Mouse (Mus musculus): Measurements from ENCODE around the gene Gtf2ird1.

Gtf2ird1 gene

DNA sequence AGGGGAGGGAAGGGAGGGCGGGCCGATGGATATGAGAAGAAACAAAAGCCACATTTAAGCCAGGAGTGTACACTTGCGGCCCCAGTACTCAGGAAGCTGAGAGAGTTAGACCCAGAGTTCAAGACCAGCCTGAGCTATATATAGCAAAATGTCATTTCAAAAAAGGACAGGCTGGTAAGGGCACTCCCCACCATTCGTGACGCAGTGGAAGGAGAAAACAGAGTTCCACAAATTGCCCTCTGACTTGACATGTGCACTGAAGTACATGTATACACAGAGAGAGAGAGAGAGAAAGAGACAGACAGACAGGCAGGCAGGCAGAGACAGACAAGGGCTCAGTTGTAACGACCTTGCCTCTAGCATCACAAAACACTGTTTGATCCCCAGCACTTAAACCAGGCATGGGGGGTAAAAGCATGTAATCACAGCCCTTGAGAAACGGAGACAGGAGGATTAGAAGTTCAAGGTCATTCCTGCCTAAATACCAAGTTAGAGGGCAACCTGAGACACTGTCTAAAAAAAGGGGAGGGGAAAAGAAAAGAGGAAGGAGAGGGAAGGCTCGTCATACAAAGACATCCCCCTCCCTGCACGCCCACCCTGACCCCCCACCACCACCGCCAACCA, 11.2 kb downstream of the Gtf2ird1 start:
- DNase-seq (ENCODE audit: low read depth, low spot score), result peak; percentile 75

DNA sequence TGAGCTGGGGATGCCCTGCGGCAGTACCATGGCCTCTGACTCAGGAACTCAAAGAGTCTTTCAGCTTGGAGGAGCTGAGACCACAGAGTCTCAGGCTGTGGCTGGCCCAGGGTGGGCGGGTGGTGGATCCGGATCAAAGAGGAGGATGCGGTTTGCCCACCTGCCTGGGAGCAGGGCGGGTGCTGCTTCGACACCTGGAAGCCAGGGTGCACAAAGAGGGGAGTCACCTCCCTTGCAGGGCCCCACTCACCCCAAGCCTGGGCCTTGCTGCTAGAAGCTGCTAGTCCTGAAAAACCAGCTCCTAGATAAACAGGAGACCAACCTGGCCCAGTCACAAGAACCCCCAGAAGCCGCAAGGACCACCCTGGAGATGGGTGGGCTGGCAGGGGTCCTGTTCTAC, 12.0 kb downstream of the Gtf2ird1 start:
- no peak for DNase-seq (ENCODE audit: low read depth, low spot score)

GRCm38 (mm10) chr5:134442066-134442465, 14.4 kb downstream of the Gtf2ird1 start:
- no peak for DNase-seq (ENCODE audit: low read depth, low spot score)

GRCm38 (mm10) chr5:134441105-134441504, 15.4 kb downstream of the Gtf2ird1 start:
- DNase-seq (ENCODE audit: low read depth, low spot score), result peak; percentile 81

GRCm38 (mm10) chr5:134440098-134440497, 16.4 kb downstream of the Gtf2ird1 start:
- DNase-seq (ENCODE audit: low read depth, low spot score), result peak; percentile 78

GRCm38 (mm10) chr5:134439481-134439880, 17.0 kb downstream of the Gtf2ird1 start:
- DNase-seq (ENCODE audit: low read depth, low spot score), result peak; percentile 83

DNA sequence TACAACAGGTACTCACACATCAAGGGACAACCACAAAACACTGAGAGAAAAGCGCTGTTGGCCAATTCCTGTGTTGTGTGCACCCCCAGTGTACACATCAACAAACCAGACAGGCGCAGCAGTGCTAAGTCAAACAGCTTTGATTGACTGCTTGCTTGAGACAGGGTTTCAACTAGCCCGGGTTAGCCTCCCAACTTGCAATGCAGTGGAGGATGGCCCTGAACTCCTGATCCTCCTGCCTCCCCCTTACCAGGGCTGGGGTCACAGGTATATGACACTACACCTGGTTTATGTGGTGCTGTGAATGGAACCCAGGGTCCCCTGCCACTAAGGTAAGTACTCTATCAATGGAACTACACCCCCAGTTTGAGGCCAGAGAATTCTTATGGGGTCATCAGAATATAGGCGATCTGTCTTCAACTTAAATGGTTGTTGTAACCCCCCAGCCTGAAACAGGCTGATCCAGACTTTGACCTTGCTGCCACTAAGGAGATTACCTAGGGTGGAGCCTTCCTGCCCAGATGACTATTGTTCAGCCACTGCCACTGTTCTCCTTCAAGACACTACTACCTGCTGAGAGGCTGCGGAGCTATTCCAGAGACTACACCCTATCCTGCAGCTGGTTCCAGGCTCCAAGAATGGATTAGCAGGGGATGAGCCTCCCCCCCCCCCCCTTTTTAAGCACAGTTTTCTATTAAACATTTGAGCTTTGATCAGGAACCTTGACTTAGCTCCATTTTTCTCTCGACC, 17.7 kb downstream of the Gtf2ird1 start:
- DNase-seq (ENCODE audit: low read depth, low spot score), result peak; percentile 83

GRCm38 (mm10) chr5:134437459-134437827, 19.1 kb downstream of the Gtf2ird1 start:
- DNase-seq (ENCODE audit: low read depth, low spot score), result no peak

DNA sequence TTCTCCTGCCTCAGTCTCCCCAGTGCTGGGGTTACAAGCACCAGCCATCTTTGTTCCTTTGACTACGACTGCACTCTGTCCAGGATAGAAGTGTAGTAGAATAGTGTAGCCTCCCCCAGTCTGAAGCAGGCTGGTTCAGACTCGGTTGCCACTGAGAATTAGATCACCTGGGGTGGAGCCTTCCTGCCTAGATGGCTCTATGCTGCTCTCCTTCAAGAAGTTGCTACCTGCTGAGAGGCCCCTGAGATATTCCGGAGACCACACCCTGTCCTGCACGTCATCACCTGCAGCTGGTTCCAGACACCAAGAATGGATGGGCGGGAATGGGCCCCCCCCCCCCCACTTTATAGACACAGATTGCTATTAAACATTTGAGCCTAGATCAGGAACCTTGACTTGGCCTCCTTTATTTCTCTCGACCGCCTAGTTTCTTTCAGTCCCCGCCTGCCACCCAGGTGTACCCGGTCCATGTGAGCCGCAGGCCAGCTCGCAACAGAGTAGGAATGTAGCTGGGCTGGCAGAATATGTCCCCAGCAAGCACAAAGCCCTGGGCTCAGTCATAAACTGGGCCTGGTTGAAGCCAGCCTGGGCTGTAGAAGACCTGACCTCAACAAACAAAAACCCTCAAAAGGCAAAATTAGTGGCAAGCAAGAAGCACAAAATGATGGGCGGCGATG, 19.6 kb downstream of the Gtf2ird1 start:
- DNase-seq (ENCODE audit: low read depth, low spot score), result peak; percentile 80

GRCm38 (mm10) chr5:134435836-134436331, 20.6 kb downstream of the Gtf2ird1 start:
- no peak for DNase-seq (ENCODE audit: low read depth, low spot score)

- no peak for DNase-seq (ENCODE audit: low read depth, low spot score)
Measured at GRCm38 (mm10) chr5:134433137-134433536, 23.4 kb downstream of the Gtf2ird1 start.

DNA sequence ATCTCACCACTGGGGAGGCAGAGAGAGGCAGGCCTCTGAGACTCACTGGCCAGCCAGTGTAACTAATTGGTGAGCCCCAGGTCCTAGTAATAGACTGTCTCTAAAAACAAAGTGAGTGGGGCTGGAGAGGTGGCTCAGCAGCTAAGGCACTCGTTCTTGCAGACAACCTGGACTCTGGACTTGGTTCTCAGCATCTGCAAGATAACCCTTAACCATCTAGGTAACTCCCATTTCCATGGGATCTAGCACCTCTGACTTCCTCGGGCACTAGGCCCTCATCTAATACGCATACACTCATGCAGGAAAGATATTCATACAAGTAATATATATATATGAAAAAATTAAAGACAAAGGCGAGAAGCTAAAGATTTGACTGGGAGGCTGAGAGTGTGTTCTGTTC, 26.4 kb downstream of the Gtf2ird1 start:
- no peak for DNase-seq (ENCODE audit: low read depth, low spot score)

DNA sequence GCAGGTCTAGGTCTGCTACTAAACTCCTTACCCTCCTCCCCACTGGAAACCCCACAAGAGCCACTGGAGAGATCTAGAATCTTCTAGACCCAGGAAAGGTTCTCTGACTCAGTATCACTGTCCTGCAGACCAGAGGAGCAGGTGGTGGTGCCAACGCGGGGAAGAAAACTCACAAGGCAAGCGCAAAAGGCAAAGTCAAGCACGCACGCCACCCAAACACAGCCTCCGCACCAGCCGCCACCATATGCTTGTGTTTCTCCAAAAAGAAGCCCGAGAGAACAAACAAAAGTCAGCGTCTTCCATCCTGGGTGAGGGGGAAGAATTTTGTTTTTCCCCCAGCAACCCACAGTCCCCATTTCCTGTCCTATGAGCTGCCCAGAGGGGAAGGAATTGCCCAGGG, 28.9 kb downstream of the Gtf2ird1 start:
- DNase-seq (ENCODE audit: low read depth, low spot score), result no peak

GRCm38 (mm10) chr5:134425601-134426000, 30.9 kb downstream of the Gtf2ird1 start:
- no peak for DNase-seq (ENCODE audit: low read depth, low spot score)

GRCm38 (mm10) chr5:134423930-134424329, 32.6 kb downstream of the Gtf2ird1 start:
- DNase-seq (ENCODE audit: low read depth, low spot score), result no peak

DNA sequence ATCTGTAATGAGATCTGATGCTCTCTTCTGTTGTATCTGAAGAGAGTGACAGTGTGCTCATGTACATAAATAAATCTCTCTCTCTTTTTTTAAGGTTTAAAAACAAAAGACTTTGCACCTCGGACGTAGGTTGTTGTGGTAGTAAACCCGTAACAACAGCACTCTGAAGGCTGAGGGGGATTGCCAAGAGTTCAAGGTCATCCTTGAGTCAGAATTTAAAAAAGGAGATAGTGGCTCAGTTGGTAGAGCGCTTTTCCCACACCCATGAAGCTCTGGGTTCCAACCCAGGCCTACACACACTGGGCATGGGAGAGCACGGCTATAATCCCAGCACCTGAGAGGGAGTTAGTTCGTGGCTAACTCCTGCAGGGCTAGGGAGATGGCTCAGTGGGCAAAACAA, 33.1 kb downstream of the Gtf2ird1 start:
- DNase-seq (ENCODE audit: low read depth, low spot score), result no peak

GRCm38 (mm10) chr5:134422265-134422925, 34.1 kb downstream of the Gtf2ird1 start:
- peak; percentile 83 for DNase-seq (ENCODE audit: low read depth, low spot score)

- no peak for DNase-seq (ENCODE audit: low read depth, low spot score)
Measured at GRCm38 (mm10) chr5:134421061-134421460, 35.5 kb downstream of the Gtf2ird1 start.

- DNase-seq (ENCODE audit: low read depth, low spot score), result peak; percentile 52
Measured at GRCm38 (mm10) chr5:134419700-134420099, 36.8 kb downstream of the Gtf2ird1 start.

DNA sequence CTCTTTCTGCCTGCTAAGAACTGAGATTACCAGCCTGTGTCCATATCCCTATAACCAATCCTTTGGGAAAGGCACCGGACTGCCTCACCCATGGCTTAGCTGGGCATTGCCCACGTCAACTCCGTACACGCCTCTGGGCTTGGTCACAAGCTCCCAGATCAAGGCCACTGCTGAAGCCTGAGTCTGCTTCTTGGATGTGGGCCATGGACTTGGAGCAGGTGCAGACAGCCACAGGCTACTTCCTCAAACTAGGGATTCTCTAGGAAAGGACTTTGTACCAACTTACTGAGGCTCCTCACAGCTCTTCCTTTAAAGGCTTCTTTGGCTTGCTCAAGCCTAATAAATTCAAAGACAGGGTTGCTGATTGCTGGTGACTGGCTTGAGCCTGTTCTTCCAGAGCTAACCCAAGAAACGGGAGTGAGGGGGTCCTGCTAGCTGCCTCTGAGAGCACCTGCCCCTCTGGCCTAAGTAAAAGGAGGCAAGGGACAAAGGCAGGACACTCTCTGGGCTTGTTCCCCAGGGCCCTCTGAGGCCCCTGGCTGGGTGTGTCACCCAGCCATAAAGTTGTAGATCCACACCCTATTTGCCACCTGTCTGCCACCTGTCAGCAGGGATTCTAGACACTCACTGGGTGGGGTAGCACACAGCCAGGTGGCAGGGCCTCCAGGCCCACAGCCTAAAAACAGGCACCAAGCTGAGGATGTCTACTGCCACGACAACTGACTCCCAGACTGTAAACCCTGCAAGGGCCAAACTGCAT, 38.0 kb downstream of the Gtf2ird1 start:
- peak; percentile 40 for DNase-seq (ENCODE audit: low read depth, low spot score)

GRCm38 (mm10) chr5:134412341-134412740, 44.2 kb downstream of the Gtf2ird1 start:
- DNase-seq (ENCODE audit: low read depth, low spot score), result no peak
